Mouse (Mus musculus): ENCODE results near the gene Numbl.

DNA sequence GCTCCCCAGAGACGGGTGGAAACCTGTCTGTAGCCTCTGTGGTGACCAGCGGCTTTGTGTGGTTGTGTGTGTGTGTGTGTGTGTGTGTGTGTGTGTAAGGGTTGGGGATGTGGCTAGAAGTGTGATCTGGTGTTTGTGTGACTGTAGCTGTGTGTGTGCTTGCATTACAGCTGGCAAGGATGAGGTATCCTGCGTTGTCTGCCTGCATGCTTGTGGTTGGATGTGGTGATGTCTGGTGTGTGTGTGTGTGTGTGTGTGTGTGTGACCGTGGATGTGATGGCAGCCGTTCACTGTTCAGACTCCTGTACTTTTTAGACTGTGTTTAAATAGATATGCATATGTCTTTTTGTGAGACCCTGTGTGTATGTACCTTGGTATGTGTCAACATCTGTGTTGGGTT, 1.5 kb downstream of the Numbl start:
- TF ChIP-seq POLR2A (IDR thresholded peaks at IDR 0.05; ENCODE audit: borderline replicate concordance, extremely low read depth, insufficient read depth, insufficient read length, poor library complexity, severe bottlenecking) (no peak), CTCF (IDR thresholded peaks at IDR 0.05; ENCODE audit: borderline replicate concordance, extremely low read depth, insufficient read depth, insufficient read length) (no peak)
